Mouse (Mus musculus) erythroblast, embryonic 14.5 days (primary cell): ENCODE data around the gene Trmt61a. TPM values are rescaled to one million over a fixed set of nuclear protein-coding genes. Genes with fewer than 3 reads are reported as not detected.
A peak's percentile ranks its signal among the peaks of the same experiment; 100 is the strongest.

Source experiments
- H3K27me3 ChIP-seq: 2 replicates; pipeline ENCODE4 v1.6.1; 2012; ENCODE audit warnings: inconsistent platforms; ENCODE audit not compliant: control insufficient read depth
- H3K36me3 ChIP-seq: 2 replicates; pipeline ENCODE4 v1.6.1; 2012; ENCODE audit warnings: mild to moderate bottlenecking, inconsistent platforms; ENCODE audit not compliant: control insufficient read depth
- H3K4me1 ChIP-seq: 2 replicates; pipeline ENCODE4 v1.6.1; 2012; ENCODE audit warnings: inconsistent platforms; ENCODE audit not compliant: control insufficient read depth
- H3K4me3 ChIP-seq: replicated peaks from 2 replicates; pipeline ENCODE3; 2012; ENCODE audit warnings: moderate library complexity, mild to moderate bottlenecking, inconsistent platforms
- H3K9me3 ChIP-seq: 2 replicates; pipeline ENCODE4 v1.6.1; 2012; ENCODE audit warnings: low read length, inconsistent platforms, mixed read lengths; ENCODE audit not compliant: control insufficient read depth
- GATA1 ChIP-seq: IDR thresholded peaks from 2 replicates; pipeline ENCODE4 v1.6.1; 2012; ENCODE audit warnings: low read length, inconsistent platforms, mixed read lengths
- TAL1 ChIP-seq: IDR thresholded peaks from 3 replicates; pipeline ENCODE4 v1.6.1; 2012; ENCODE audit warnings: low read length, inconsistent platforms, mixed read lengths
- polyA plus RNA-seq: library from polyadenylated mRNA; stranded (reverse); fragments of >175 nt; gene quantifications from 2 replicates; pipeline ENCODE4 v1.2.3, GENCODE M21; 2012

Trmt61a gene
- polyA plus RNA-seq, 1 experiment, result 0.96 TPM

DNA sequence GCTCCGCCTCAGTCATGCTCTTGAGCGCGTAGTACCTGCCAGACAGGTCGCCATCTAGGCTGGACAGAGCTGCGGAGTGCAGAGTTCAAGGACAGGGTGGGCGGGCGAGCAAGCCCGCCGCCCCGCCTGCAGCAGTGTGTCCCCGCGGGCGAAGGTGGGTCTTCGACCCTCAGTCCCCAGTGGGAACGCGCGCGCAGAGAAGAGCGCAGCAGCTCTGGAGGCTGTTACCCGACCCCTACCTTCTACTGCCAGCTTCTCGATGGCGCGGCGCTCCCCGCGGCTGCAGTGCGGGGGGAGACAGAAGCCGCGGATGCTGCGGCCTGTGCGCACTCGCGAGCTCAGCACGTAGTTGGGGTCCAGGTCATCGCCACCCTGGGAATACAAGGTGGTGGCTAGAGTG lies 6.9 kb upstream of the Trmt61a start:
- Histone ChIP-seq H3K4me3 (peak overlapping the region; percentile 16), H3K4me1 (peaks cover 24% of the 10 kb centered on the region), H3K9me3 (peaks cover 7% of the 10 kb centered on the region; the same call in 1 of the 2 replicates), H3K36me3 (no peaks in the 10 kb centered on the region), H3K27me3 (peaks cover 77% of the 10 kb centered on the region)
- TF ChIP-seq GATA1 (no peak), TAL1 (no peak)

DNA sequence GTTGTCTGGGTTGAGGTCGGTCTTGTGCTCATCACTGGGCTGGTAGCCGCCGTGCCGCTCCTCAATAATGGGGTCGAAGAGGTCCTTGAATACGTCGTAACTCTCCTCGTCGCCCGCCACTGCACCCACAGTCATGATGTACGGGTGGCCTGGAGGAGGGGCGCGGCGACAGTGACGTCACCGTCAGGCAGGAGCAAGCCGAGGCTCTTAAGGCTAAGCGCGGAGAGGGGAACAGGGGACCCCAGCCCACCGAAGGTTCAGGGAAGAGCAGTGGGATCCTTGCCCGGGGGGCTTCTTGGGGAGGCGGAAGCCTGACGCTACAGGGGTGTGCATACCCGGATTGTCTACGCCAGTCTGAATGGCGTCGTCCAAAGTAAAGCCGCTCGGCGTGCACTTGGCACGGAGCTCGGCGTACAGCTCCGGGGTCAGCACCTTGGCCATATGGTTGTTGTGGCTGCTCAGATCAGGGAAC lies 6.4 kb upstream of the Trmt61a start:
- H3K4me1 ChIP-seq, result peaks cover 24% of the 10 kb centered on the region
- H3K9me3 ChIP-seq, result peaks cover 7% of the 10 kb centered on the region; the same call in 1 of the 2 replicates
- TF ChIP-seq TAL1 (no peak), GATA1 (no peak)
- H3K36me3 ChIP-seq, result no peaks in the 10 kb centered on the region
- peak overlapping the region; percentile 11 for H3K4me3 ChIP-seq
- peaks cover 79% of the 10 kb centered on the region for H3K27me3 ChIP-seq

GRCm38 (mm10) chr12:111672176-111672575 lies 5.7 kb upstream of the Trmt61a start, which contains the start of gene Ckb:
Ckb (minus strand) TSS chr12:111672338.
- TF ChIP-seq GATA1 (no peak), TAL1 (no peak)
- Histone ChIP-seq H3K4me3 (peak within 1 kb of the TSS; percentile 31), H3K9me3 (peaks cover 7% of the 10 kb centered on the region; the same call in 1 of the 2 replicates), H3K27me3 (peaks cover 79% of the 10 kb centered on the region), H3K36me3 (no peaks in the 10 kb centered on the region), H3K4me1 (peaks cover 26% of the 10 kb centered on the region)

GRCm38 (mm10) chr12:111672581-111672980 lies 5.3 kb upstream of the Trmt61a start:
- Histone ChIP-seq H3K4me1 (peaks cover 30% of the 10 kb centered on the region), H3K36me3 (no peaks in the 10 kb centered on the region), H3K4me3 (no peak overlapping the region), H3K9me3 (peaks cover 7% of the 10 kb centered on the region; the same call in 1 of the 2 replicates), H3K27me3 (peaks cover 79% of the 10 kb centered on the region)
- TF ChIP-seq GATA1 (no peak), TAL1 (no peak)

DNA sequence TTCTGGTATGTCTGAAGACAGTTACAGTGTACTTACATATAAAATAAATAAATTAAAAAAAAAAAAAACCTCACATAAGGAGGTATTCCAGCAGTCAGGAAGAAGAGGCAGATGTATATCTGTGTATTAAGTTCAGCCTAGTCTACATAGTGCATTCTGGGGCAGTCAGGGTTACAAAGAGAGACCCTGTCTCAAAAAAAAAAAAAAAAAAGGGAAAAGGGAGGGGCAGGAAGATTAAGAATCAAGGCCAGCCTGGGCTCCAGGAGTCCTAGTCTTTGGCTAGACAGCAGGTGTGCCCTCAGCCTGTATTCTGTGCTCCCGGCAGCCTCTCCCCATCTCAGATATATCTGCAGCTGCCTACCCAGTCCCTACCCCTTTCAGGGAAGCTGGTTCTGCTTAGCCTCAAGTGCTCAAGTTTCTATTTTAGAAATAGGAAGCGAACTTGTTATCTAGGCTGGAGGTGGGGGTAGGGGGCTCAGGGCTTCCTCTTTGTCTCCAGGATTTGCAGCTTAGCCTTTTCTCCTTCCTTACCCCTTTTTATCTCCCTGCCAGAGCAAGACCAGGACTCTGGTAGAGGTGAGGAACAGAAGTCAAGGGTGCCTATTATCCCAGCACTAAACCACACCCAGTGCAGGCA lies 2.9 kb upstream of the Trmt61a start:
- H3K36me3 ChIP-seq, result no peaks in the 10 kb centered on the region
- peaks cover 61% of the 10 kb centered on the region for H3K27me3 ChIP-seq
- TF ChIP-seq GATA1 (no peak), TAL1 (no peak)
- H3K9me3 ChIP-seq, result peaks cover 7% of the 10 kb centered on the region; the same call in 1 of the 2 replicates
- H3K4me3 ChIP-seq, result no peak overlapping the region
- peaks cover 40% of the 10 kb centered on the region for H3K4me1 ChIP-seq

DNA sequence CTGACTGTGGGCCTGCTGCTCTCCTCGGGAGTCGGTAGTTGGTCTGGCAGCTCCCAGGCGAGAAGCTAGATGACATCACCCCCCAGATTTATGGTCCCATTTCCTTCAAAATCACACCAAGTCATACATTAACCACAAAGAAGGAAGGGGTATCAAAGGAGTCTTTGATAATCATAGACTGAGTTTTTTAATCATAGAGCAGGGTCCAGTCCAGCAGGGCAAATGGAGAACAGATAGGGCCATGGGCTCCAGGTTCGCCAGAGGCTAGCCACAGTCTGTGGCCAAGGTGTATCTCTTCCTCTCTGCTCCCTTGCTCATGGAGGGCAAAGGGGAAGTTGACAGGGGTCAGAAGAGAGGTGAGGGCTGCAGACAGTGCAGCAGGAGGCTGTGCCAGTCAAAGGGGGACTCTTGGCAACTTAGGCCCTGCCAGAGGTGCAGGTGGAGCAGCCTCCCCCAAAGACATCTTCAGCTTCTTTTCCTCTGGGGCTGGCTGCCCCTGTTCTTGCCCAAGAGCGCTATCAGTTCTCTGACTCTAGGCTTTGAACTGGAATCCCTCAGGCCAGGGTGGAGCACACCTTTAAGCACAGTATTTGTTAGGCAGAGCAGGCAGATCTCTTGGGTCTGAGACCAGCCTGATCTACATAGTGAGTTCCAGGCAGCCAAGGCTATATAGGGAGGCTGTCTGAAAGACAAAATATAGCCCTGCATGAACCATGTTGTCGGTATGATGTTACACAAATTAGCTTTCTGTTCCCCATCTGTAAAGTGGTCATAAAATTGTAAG lies 1.9 kb upstream of the Trmt61a start:
- peaks cover 7% of the 10 kb centered on the region; the same call in 1 of the 2 replicates for H3K9me3 ChIP-seq
- no peak overlapping the region for H3K4me3 ChIP-seq
- H3K27me3 ChIP-seq, result peaks cover 50% of the 10 kb centered on the region
- no peak for TF ChIP-seq GATA1
- TF ChIP-seq TAL1, result no peak
- peaks cover 9% of the 10 kb centered on the region for H3K36me3 ChIP-seq
- H3K4me1 ChIP-seq, result peaks cover 38% of the 10 kb centered on the region

GRCm38 (mm10) chr12:111677421-111677820 lies 484 bp upstream of the Trmt61a start:
- Histone ChIP-seq H3K4me1 (peaks cover 27% of the 10 kb centered on the region), H3K36me3 (peaks cover 23% of the 10 kb centered on the region)
- no peak for TF ChIP-seq GATA1
- no peak for TF ChIP-seq TAL1

DNA sequence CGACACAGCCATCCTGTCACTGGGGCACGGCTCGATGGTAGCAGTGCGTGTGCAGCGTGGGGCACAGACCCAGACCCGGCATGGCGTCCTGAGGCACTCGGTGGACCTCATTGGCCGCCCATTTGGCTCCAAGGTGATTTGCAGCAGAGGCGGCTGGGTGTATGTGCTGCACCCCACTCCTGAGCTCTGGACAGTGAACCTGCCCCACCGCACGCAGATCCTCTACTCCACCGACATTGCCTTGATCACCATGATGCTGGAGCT lies 697 bp downstream of the Trmt61a start:
- peaks cover 26% of the 10 kb centered on the region for H3K4me1 ChIP-seq
- H3K4me3 ChIP-seq, result peak overlapping the region; percentile 72
- H3K9me3 ChIP-seq, result no peaks in the 10 kb centered on the region
- H3K36me3 ChIP-seq, result peaks cover 34% of the 10 kb centered on the region
- H3K27me3 ChIP-seq, result peaks cover 24% of the 10 kb centered on the region
- TF ChIP-seq GATA1 (no peak), TAL1 (no peak)

More at GRCm38 (mm10) chr12:111677421-111677820, 484 bp upstream of the Trmt61a start:
- peaks cover 36% of the 10 kb centered on the region for H3K27me3 ChIP-seq
- peak overlapping the region; percentile 72 for H3K4me3 ChIP-seq
- no peaks in the 10 kb centered on the region for H3K9me3 ChIP-seq

DNA sequence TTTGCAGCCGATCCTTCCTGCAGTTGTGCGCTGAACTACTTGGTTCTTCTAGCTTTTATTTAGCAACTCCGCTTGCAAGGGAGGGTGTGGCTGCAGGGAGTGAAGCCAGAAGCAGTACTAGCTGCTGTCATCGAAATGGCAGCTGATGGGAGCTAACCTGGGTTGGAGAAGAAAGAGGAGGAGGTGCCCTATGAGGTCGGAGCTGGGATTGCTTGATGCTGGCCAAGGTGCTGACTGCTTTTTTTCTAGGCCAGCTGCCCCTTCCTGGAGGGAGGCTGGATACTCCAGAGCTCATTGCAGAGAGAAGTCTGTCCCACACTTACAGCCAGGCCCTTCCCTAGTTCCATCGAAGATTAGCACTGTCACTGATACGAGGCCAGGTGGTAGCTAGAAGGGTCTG lies 1.1 kb downstream of the Trmt61a start:
- peaks cover 26% of the 10 kb centered on the region for H3K4me1 ChIP-seq
- TF ChIP-seq TAL1 (no peak), GATA1 (no peak)
- no peaks in the 10 kb centered on the region for H3K9me3 ChIP-seq
- H3K27me3 ChIP-seq, result peaks cover 20% of the 10 kb centered on the region
- H3K36me3 ChIP-seq, result peaks cover 38% of the 10 kb centered on the region
- H3K4me3 ChIP-seq, result peak overlapping the region; percentile 72
